Mouse (Mus musculus) stomach, embryonic 16.5 days (tissue): ENCODE measurements around the gene Iqcn. TPM values are rescaled to one million over a fixed set of nuclear protein-coding genes. Genes with fewer than 3 reads are reported as not detected.

Source experiments
- ATAC-seq: fragments of 200-750 bp; cut with Nextera tagmentation; 2 replicates; pipeline ENCODE4 v1.8.0; 2017; ENCODE audit warnings: moderate number of reproducible peaks, moderate TSS enrichment; ENCODE audit not compliant: insufficient read depth, low FRiP score
- H3K27ac ChIP-seq: fragments of 300-500 bp; sonication (generic); 2 replicates; pipeline ENCODE4 v1.5.1; 2014; ENCODE audit warnings: low read length
- H3K27me3 ChIP-seq: fragments of 300-500 bp; sonication (generic); 2 replicates; pipeline ENCODE4 v1.6.1; 2014; ENCODE audit warnings: low read length, control low read depth, mixed read lengths; ENCODE audit not compliant: control insufficient read depth, insufficient read depth
- H3K36me3 ChIP-seq: fragments of 300-500 bp; sonication (generic); 2 replicates; pipeline ENCODE4 v1.6.1; 2014; ENCODE audit warnings: low read length; ENCODE audit not compliant: control insufficient read depth, insufficient read depth
- H3K4me1 ChIP-seq: fragments of 300-500 bp; sonication (generic); 2 replicates; pipeline ENCODE4 v1.6.1; 2014; ENCODE audit warnings: low read length, control low read depth, mixed read lengths; ENCODE audit not compliant: control insufficient read depth, insufficient read depth
- H3K4me2 ChIP-seq: fragments of 300-500 bp; sonication (generic); 2 replicates; pipeline ENCODE4 v1.6.1; 2014; ENCODE audit warnings: low read depth, low read length, mixed read lengths
- H3K4me3 ChIP-seq: fragments of 300-500 bp; sonication (generic); replicated peaks from 2 replicates; pipeline ENCODE4 v1.5.1; 2014; ENCODE audit warnings: mild to moderate bottlenecking, low read length
- H3K9ac ChIP-seq: fragments of 300-500 bp; sonication (generic); 2 replicates; pipeline ENCODE4 v1.6.1; 2014; ENCODE audit warnings: low read length
- H3K9me3 ChIP-seq: fragments of 300-500 bp; sonication (generic); replicated peaks from 2 replicates; pipeline ENCODE4 v1.6.1; 2016; ENCODE audit warnings: low read length, control low read depth; ENCODE audit not compliant: control insufficient read depth
- WGBS: fragments of 180-500 bp; shearing (Covaris S2); extraction: QIAGEN DNeasy Blood & Tissue Kit; methylation state at CpG from one replicate; pipeline ENCODE4 v1.1.7; 2014; 5-methylcytosine and 5-hydroxymethylcytosine counted together
- polyA plus RNA-seq: library from polyadenylated mRNA; unstranded; fragments of >200 nt; fragmentation: Nextera tagmentation; extraction: Ambion mirVana; gene quantifications from 2 replicates; pipeline ENCODE4 v1.2.1, GENCODE M21; 2015

Iqcn gene
- polyA plus RNA-seq, 1 experiment from 2014 or later, result not detected

DNA sequence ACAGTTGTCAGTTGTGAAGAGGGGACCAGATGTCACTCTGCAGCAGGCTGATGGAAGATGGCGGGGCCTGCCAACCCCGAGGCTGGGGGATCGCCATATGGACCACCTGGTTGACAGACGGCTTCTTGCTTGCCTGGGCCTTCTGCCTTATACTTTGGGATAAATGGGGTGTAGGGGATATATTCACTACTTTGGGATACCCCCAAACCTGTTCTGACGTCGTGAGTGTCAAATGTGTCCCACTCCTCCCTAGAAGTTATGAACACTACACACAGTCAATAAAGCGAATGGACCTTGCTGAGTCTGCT is 55.0 kb downstream of the Iqcn start:
- H3K4me2 ChIP-seq, result no peak overlapping the region
- peaks cover 35% of the 10 kb centered on the region for H3K4me1 ChIP-seq
- H3K36me3 ChIP-seq, result peaks cover 7% of the 10 kb centered on the region; the same call in 1 of the 2 replicates
- no peak overlapping the region for H3K9ac ChIP-seq
- no peak overlapping the region for H3K27ac ChIP-seq
- H3K9me3 ChIP-seq, result no peaks in the 10 kb centered on the region
- no peak overlapping the region for H3K4me3 ChIP-seq
- ATAC-seq, result no peak
- H3K27me3 ChIP-seq, result no peaks in the 10 kb centered on the region
- WGBS, result 85% methylated on average over 7 of the region's 7 CpGs

DNA sequence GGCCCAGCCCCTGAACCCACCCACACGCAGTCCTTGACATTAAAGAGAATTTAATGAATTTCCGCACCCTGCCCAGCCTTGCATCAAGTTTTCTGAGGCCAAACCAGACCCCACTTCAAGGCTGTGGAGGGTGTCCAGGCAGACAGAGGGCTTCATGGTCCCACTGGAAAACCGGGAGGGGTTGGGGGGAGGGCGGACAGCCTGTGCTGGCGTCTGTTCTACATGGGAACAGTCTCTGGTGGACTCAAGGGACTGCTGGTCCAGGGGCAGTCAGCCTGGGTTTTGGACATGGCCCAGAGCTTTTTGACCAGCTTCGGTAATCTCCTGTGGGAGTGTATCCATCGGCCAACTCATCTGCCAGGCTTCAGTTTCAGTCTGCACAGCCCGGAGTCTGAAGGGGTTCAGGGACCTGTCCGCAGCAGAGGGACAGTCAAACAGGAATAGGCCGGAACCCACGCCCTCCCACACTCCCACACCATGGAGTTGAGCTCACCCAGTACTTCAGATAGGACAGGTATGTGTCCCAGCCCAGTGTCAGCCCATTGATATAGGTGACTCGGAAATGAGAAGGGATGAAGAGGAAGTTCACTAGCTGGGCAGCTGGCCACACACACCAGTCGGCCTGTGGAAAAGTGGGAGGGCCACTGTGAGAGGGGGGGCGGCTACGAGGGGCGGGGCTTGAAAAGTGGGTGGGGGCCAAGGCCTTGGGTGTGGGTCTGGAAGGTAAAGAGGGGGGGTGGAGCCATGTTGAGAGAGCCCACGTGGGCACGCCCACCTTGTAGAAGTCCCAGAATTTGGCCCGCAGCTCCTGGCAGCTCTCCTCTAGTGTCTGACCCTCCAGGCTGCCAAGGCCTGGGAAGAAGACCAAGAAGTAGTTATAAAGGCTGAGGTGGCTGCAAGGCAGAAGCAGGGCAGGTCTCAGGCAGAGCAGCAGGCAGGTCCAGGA is 55.6 kb downstream of the Iqcn start:
- no peaks in the 10 kb centered on the region for H3K9me3 ChIP-seq
- H3K27ac ChIP-seq, result no peak overlapping the region; the same call in 1 of the 2 replicates
- H3K4me3 ChIP-seq, result no peak overlapping the region
- no peak overlapping the region for H3K4me2 ChIP-seq
- H3K4me1 ChIP-seq, result peaks cover 32% of the 10 kb centered on the region
- H3K9ac ChIP-seq, result peak overlapping the region; percentile 33; the same call in 1 of the 2 replicates
- WGBS, result 58% methylated on average over 19 of the region's 19 CpGs
- no peak for ATAC-seq
- no peaks in the 10 kb centered on the region for H3K27me3 ChIP-seq
- H3K36me3 ChIP-seq, result peaks cover 7% of the 10 kb centered on the region; the same call in 1 of the 2 replicates

- no peak for ATAC-seq
- Histone ChIP-seq H3K4me1 (peaks cover 37% of the 10 kb centered on the region), H3K27me3 (no peaks in the 10 kb centered on the region), H3K4me3 (peak overlapping the region; percentile 60), H3K4me2 (peak overlapping the region; percentile 89), H3K9me3 (no peaks in the 10 kb centered on the region), H3K9ac (peak overlapping the region; percentile 80), H3K27ac (peak overlapping the region; percentile 73), H3K36me3 (peaks cover 7% of the 10 kb centered on the region; the same call in 1 of the 2 replicates)
- WGBS, result 1% methylated on average over 22 of the region's 22 CpGs
Observed at GRCm38 (mm10) chr8:70760350-70760749, 57.1 kb downstream of the Iqcn start.

DNA sequence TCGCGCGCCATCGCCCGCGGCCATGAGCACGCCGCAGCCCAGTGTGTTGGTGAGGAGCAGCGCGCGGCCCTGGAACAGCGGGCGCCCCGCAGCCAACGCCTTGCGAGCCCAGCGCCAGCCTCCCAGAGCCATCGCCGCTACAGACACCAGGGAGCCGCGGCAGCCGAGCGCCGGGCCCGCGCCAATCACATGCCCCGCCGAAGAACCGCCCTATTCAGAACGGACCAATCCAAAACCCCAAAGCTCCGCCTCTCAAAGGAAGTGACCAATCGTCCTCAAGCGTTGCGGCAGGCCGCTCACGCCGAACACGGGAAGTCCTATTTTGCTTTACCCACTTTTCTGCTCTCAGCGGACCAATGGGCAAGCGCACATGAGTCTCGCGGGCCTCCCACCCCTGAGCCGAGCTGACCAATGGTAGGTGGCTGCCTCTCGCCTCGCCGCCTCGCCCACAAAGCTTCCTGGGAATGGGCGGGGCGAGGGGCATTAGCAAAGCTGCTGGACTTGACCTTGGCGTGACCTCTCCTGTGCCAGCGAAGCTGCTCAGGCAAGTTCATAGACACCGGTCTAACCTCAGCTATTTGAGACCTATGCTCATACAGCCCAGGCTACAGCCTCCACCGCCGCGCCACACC is 57.6 kb downstream of the Iqcn start, which contains the start of gene Mpv17l2:
Gene Mpv17l2 (minus strand): TSS at position 172 of the 632 bp plus-strand sequence.
- under 1% methylated on average over 55 of the region's 55 CpGs for WGBS
- Histone ChIP-seq H3K36me3 (peaks cover 7% of the 10 kb centered on the region; the same call in 1 of the 2 replicates), H3K4me2 (peak within 1 kb of the TSS; percentile 89), H3K4me1 (peaks cover 37% of the 10 kb centered on the region), H3K27ac (peak within 1 kb of the TSS; percentile 83), H3K4me3 (peak within 1 kb of the TSS; percentile 60), H3K27me3 (no peaks in the 10 kb centered on the region), H3K9ac (peak within 1 kb of the TSS; percentile 80), H3K9me3 (no peaks in the 10 kb centered on the region)
- ATAC-seq, result peak; percentile 94

GRCm38 (mm10) chr8:70762118-70762517 is 58.9 kb downstream of the Iqcn start:
- no peaks in the 10 kb centered on the region for H3K27me3 ChIP-seq
- H3K4me2 ChIP-seq, result no peak overlapping the region
- H3K9ac ChIP-seq, result no peak overlapping the region
- peak overlapping the region; percentile 83; the same call in 1 of the 2 replicates for H3K27ac ChIP-seq
- WGBS, result 60% methylated on average over 1 of the region's 1 CpGs
- no peaks in the 10 kb centered on the region for H3K9me3 ChIP-seq
- ATAC-seq, result no peak
- no peaks in the 10 kb centered on the region for H3K36me3 ChIP-seq
- H3K4me3 ChIP-seq, result no peak overlapping the region
- H3K4me1 ChIP-seq, result peaks cover 46% of the 10 kb centered on the region

DNA sequence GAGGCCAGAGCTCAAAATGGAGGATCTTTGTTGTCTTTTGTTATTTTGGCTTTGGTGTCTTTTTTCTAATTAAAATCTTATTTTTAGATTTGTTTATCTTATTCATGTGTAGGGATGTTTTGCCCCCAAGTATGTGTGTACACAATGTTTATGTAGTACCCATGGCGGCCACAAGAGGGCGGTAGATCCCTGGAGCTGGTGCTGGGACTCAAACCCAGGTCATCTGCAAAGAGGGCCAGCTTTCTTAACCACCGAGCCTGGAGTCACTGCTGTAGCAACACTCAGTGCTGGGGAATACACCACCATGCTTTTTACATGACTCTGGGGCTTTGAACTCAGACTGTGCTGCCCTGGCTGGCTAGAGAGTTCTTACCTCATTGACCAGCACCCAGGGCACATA is 60.1 kb downstream of the Iqcn start:
- 2% methylated on average over 3 of the region's 3 CpGs for WGBS
- 0 out of 2 replicates have a peak overlapping the region, but pooled peaks have one; percentile 20 for H3K4me2 ChIP-seq
- H3K9ac ChIP-seq, result no peak overlapping the region
- H3K4me3 ChIP-seq, result no peak overlapping the region
- peaks cover 47% of the 10 kb centered on the region for H3K4me1 ChIP-seq
- no peaks in the 10 kb centered on the region for H3K9me3 ChIP-seq
- no peaks in the 10 kb centered on the region for H3K27me3 ChIP-seq
- H3K36me3 ChIP-seq, result peaks cover 6% of the 10 kb centered on the region; the same call in 1 of the 2 replicates
- ATAC-seq, result no peak
- peak overlapping the region; percentile 74 for H3K27ac ChIP-seq

DNA sequence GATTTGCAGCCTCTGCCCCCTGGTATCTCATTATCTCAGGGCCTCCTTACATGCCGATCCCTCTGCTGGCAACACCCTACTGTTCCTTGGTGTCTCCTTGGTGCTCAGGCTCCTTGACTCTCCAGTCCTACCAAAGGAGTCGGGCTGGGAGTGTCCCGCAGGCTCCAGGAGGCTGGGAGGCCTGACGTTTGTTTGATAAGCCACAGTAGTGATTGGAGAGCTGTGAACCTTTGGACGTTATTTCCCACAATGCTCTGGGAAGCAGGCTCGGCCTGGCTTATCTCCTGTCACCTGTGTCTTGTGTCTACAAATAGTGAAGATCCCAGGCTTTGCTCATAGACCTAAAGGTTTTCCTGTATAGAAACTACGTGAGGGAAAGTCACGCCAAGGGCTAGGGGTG is 60.8 kb downstream of the Iqcn start:
- Histone ChIP-seq H3K27me3 (no peaks in the 10 kb centered on the region), H3K9ac (0 out of 2 replicates have a peak overlapping the region, but pooled peaks have one; percentile 35), H3K36me3 (peaks cover 13% of the 10 kb centered on the region), H3K4me2 (0 out of 2 replicates have a peak overlapping the region, but pooled peaks have one; percentile 95), H3K4me1 (peaks cover 45% of the 10 kb centered on the region), H3K27ac (peak overlapping the region; percentile 90), H3K9me3 (no peaks in the 10 kb centered on the region), H3K4me3 (peak overlapping the region; percentile 59; the same call in 1 of the 2 replicates)
- ATAC-seq, result peak; percentile 23; the same call in 1 of the 2 replicates
- 64% methylated on average over 8 of the region's 8 CpGs for WGBS

DNA sequence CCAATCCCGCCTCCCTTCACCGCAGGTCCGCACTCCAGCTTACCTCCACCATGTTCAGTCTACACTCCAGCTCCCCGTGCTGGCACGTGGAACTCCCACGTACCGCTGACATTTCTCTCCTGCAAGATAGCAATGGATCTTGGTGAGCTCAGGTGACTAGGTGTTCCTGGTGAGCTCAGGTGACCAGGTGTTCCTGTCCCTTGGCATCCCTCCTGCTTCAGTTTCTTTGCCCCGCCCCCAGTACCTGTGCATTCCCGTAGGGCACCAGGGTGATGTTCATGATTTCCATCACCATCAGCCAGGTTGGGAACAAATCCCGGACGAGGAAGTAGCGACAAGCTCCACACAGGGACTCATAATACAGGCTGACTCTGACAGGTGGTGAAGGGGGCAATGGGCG is 61.4 kb downstream of the Iqcn start:
- H3K27me3 ChIP-seq, result no peaks in the 10 kb centered on the region
- peak overlapping the region; percentile 31 for H3K9ac ChIP-seq
- H3K4me3 ChIP-seq, result peak overlapping the region; percentile 59
- H3K4me1 ChIP-seq, result peaks cover 43% of the 10 kb centered on the region
- peak overlapping the region; percentile 90 for H3K27ac ChIP-seq
- peaks cover 18% of the 10 kb centered on the region for H3K36me3 ChIP-seq
- 83% methylated on average over 13 of the region's 13 CpGs for WGBS
- peak overlapping the region; percentile 95 for H3K4me2 ChIP-seq
- no peaks in the 10 kb centered on the region for H3K9me3 ChIP-seq
- ATAC-seq, result no peak

- 65% methylated on average over 9 of the region's 9 CpGs for WGBS
- peak overlapping the region; percentile 90 for H3K27ac ChIP-seq
- peak overlapping the region; percentile 80 for H3K9ac ChIP-seq
- no peaks in the 10 kb centered on the region for H3K27me3 ChIP-seq
- no peak for ATAC-seq
- peak overlapping the region; percentile 95 for H3K4me2 ChIP-seq
- H3K4me3 ChIP-seq, result peak overlapping the region; percentile 59
- H3K9me3 ChIP-seq, result no peaks in the 10 kb centered on the region
- peaks cover 40% of the 10 kb centered on the region for H3K4me1 ChIP-seq
- peaks cover 24% of the 10 kb centered on the region for H3K36me3 ChIP-seq
Observed at GRCm38 (mm10) chr8:70765329-70765728, 62.1 kb downstream of the Iqcn start.
